Mouse (Mus musculus) thymus, postnatal 14 days (tissue): ENCODE results near the gene Slc19a3.

Source experiments
- DNase-seq: peaks from one replicate; pipeline ENCODE4 v3.0.0; 2021

The Slc19a3 gene

GRCm38 (mm10) chr1:83038109-83038672 is at the start of gene Slc19a3:
TSS of gene Slc19a3 (minus strand) at chr1:83038448.
- DNase-seq = no peak

GRCm38 (mm10) chr1:83084790-83085189 is 46.5 kb upstream of the Slc19a3 start:
- no peak for DNase-seq

- no peak for DNase-seq
These were observed 38.8 kb upstream of the Slc19a3 start for GRCm38 (mm10) chr1:83077016-83077415.

- DNase-seq = peak; percentile 10
These were observed 38.1 kb upstream of the Slc19a3 start for GRCm38 (mm10) chr1:83076190-83076917.

GRCm38 (mm10) chr1:83075526-83076189 is 37.4 kb upstream of the Slc19a3 start:
- no peak for DNase-seq

GRCm38 (mm10) chr1:83067205-83067604 is 29.0 kb upstream of the Slc19a3 start:
- no peak for DNase-seq

- DNase-seq = no peak
These were observed 28.3 kb upstream of the Slc19a3 start for GRCm38 (mm10) chr1:83066577-83066976.

- DNase-seq = no peak
These were observed 26.6 kb upstream of the Slc19a3 start for GRCm38 (mm10) chr1:83064851-83065250.

GRCm38 (mm10) chr1:83060643-83061042 is 22.4 kb upstream of the Slc19a3 start, which contains the start of gene Krtap28-13:
TSS of gene Krtap28-13 (plus strand) at chr1:83060930.
- no peak for DNase-seq

GRCm38 (mm10) chr1:83059278-83059677 is 21.0 kb upstream of the Slc19a3 start, which contains the start of gene A030005K14Rik:
TSS of gene A030005K14Rik (minus strand) at chr1:83059378.
- no peak for DNase-seq

- no peak for DNase-seq
These were observed 20.2 kb upstream of the Slc19a3 start for GRCm38 (mm10) chr1:83058481-83058880.

- DNase-seq = no peak
These were observed 6.7 kb upstream of the Slc19a3 start, which contains the start of gene Gm47969 for GRCm38 (mm10) chr1:83044882-83045427. TSS of gene Gm47969 (plus strand) at chr1:83044932.

- DNase-seq = no peak
These were observed 4.1 kb upstream of the Slc19a3 start, which contains the start of gene Krtap28-10 for GRCm38 (mm10) chr1:83042380-83042779. TSS of gene Krtap28-10 (minus strand) at chr1:83042480.

GRCm38 (mm10) chr1:83039080-83039479 is 832 bp upstream of the Slc19a3 start:
- DNase-seq = no peak

GRCm38 (mm10) chr1:83036892-83037667 is 1.2 kb downstream of the Slc19a3 start:
- DNase-seq = no peak

- no peak for DNase-seq
These were observed 3.7 kb downstream of the Slc19a3 start for GRCm38 (mm10) chr1:83034509-83034908.

GRCm38 (mm10) chr1:83032508-83032907 is 5.7 kb downstream of the Slc19a3 start:
- no peak for DNase-seq

GRCm38 (mm10) chr1:83031950-83032349 is 6.3 kb downstream of the Slc19a3 start:
- no peak for DNase-seq

- DNase-seq = no peak
These were observed 21.7 kb downstream of the Slc19a3 start for GRCm38 (mm10) chr1:83016556-83016955.

GRCm38 (mm10) chr1:83015329-83015879 is 22.8 kb downstream of the Slc19a3 start:
- DNase-seq = no peak

- DNase-seq = no peak
These were observed 23.8 kb downstream of the Slc19a3 start for GRCm38 (mm10) chr1:83014477-83014876.

- DNase-seq = no peak
These were observed 30.8 kb downstream of the Slc19a3 start for GRCm38 (mm10) chr1:83007471-83007870.
